Mouse (Mus musculus) erythroid progenitor cell, adult 5-6 weeks (primary cell): ENCODE measurements around the gene Elovl4. TPM values are rescaled to one million over a fixed set of nuclear protein-coding genes. Genes with fewer than 3 reads are reported as not detected.

ENCODE experiments used
- ATAC-seq: replicated peaks from 2 replicates; pipeline ENCODE4 v1.8.0; 2016; ENCODE audit warnings: moderate number of reproducible peaks, mild to moderate bottlenecking, moderate TSS enrichment, inconsistent platforms; ENCODE audit not compliant: poor library complexity, low FRiP score, severe bottlenecking
- total RNA-seq, 2 experiments: library from RNA; stranded (forward) in 1 of 2; stranded (reverse) in 1 of 2; fragments of 150-400 nt in 1 of 2; fragments of 186-747, 209-891 nt in 1 of 2; gene quantifications; 2 replicates each; pipeline versions ENCODE4 v1.2.3 to v1.2.4; 2015 to 2017; ENCODE audit warnings: low replicate concordance in 2 of 2

The Elovl4 gene
- total RNA-seq, 2 experiments from 2014 or later, result not detected

GRCm38 (mm10) chr9:83730836-83731235 lies 75.2 kb downstream of the Elovl4 start:
- no peak for ATAC-seq

Other genes with a start within 250 kb of the Elovl4 start
- gene Ttk, start 28.4 kb upstream of the Elovl4 start, total RNA-seq (2015; ENCODE audit: low replicate concordance), result 64.9 and 65.8 TPM in 2 replicates
- gene Ttk, start 28.4 kb upstream of the Elovl4 start, total RNA-seq (2017; ENCODE audit: low replicate concordance), result 79.8 and 84.0 TPM in 2 replicates
- 5.0 TPM in 1 of 2 replicates, not detected in the other for gene Bckdhb, start 118.9 kb upstream of the Elovl4 start, total RNA-seq (2015; ENCODE audit: low replicate concordance)
- gene Bckdhb, start 118.9 kb upstream of the Elovl4 start, total RNA-seq (2017; ENCODE audit: low replicate concordance), result not detected in 2 replicates